Mouse (Mus musculus) embryonic fibroblast, embryonic 13.5 days (primary cell): ENCODE data around the gene Pef1.

Experiments
- CTCF ChIP-seq: IDR thresholded peaks from 2 replicates; pipeline ENCODE4 v1.5.1; 2011; ENCODE audit warnings: mild to moderate bottlenecking, control low read depth, low read length, moderate library complexity, borderline replicate concordance; ENCODE audit not compliant: insufficient read depth
- POLR2A ChIP-seq: IDR thresholded peaks from 2 replicates; pipeline ENCODE4 v1.6.1; 2011; ENCODE audit warnings: low read depth, mild to moderate bottlenecking, control low read depth, low read length, moderate library complexity

- TF ChIP-seq CTCF (no peak), POLR2A (no peak)
Observed at GRCm38 (mm10) chr4:130177087-130177486, 74.7 kb downstream of the Pef1 start.
